Mouse (Mus musculus) embryonic fibroblast, embryonic 13.5 days (primary cell): ENCODE results near the gene Usp46. TPM values are rescaled to one million over a fixed set of nuclear protein-coding genes. Genes with fewer than 3 reads are reported as not detected.

ENCODE experiments used
- H3K27ac ChIP-seq: 2 replicates; pipeline ENCODE4 v1.5.1; 2012; ENCODE audit warnings: low read length, control low read depth, inconsistent platforms; ENCODE audit not compliant: insufficient read depth
- H3K4me1 ChIP-seq: 2 replicates; pipeline ENCODE4 v1.6.1; 2011; ENCODE audit warnings: low read length; ENCODE audit not compliant: control insufficient read depth, insufficient read depth
- H3K4me3 ChIP-seq: 2 replicates; pipeline ENCODE4 v1.5.1; 2011; ENCODE audit warnings: mild to moderate bottlenecking, control low read depth, low read length; ENCODE audit not compliant: insufficient read depth
- CTCF ChIP-seq: IDR thresholded peaks from 2 replicates; pipeline ENCODE4 v1.5.1; 2011; ENCODE audit warnings: mild to moderate bottlenecking, control low read depth, low read length, moderate library complexity, borderline replicate concordance; ENCODE audit not compliant: insufficient read depth
- POLR2A ChIP-seq: IDR thresholded peaks from 2 replicates; pipeline ENCODE4 v1.6.1; 2011; ENCODE audit warnings: low read depth, mild to moderate bottlenecking, control low read depth, low read length, moderate library complexity
- polyA plus RNA-seq: library from polyadenylated mRNA; stranded (reverse); fragments of >200 nt; gene quantifications from 2 replicates; pipeline ENCODE4 v1.2.4, GENCODE M21; 2011; ENCODE audit warnings: low read depth; ENCODE audit not compliant: missing spikeins, insufficient read length

Usp46 gene
- polyA plus RNA-seq, 1 experiment = 30.6 TPM

- no peak overlapping the region for H3K27ac ChIP-seq
- no peak overlapping the region for H3K4me3 ChIP-seq
- no peaks in the 10 kb centered on the region for H3K4me1 ChIP-seq
- no peak for TF ChIP-seq POLR2A
- no peak for TF ChIP-seq CTCF
Measured at GRCm38 (mm10) chr5:74061408-74062047, 6.7 kb downstream of the Usp46 start.

- no peak overlapping the region for H3K4me3 ChIP-seq
- H3K4me1 ChIP-seq = peaks cover 8% of the 10 kb centered on the region; the same call in 1 of the 2 replicates
- peak overlapping the region; percentile 26 for H3K27ac ChIP-seq
- no peak for TF ChIP-seq CTCF
- no peak for TF ChIP-seq POLR2A
Measured at GRCm38 (mm10) chr5:74052171-74052909, 15.9 kb downstream of the Usp46 start.

GRCm38 (mm10) chr5:74051394-74052170 lies 16.6 kb downstream of the Usp46 start:
- Histone ChIP-seq H3K27ac (peak overlapping the region; percentile 59), H3K4me1 (peaks cover 8% of the 10 kb centered on the region; the same call in 1 of the 2 replicates), H3K4me3 (no peak overlapping the region)
- no peak for TF ChIP-seq CTCF
- TF ChIP-seq POLR2A = no peak

DNA sequence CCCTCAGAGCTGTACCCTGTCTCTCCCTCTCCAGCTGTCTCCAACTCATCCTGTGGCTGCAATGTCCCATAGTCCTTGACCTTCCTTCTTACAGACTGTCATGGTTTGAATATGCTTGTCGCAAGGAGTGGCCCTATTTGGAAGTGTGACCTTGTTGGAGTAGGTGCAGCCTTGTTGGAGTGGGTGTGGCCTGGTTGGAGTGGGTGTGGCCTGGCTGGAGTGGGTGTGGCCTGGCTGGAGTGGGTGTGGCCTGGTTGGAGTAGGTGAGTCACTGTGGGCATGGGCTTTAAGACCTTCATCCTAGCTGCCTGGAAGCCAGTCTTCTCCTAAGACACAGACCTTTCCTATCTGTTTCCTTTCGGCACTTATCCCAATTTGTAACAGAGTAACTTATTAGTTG lies 17.3 kb downstream of the Usp46 start:
- TF ChIP-seq CTCF (no peak), POLR2A (no peak)
- H3K4me1 ChIP-seq = peaks cover 8% of the 10 kb centered on the region
- H3K27ac ChIP-seq = peak overlapping the region; percentile 59
- H3K4me3 ChIP-seq = no peak overlapping the region

DNA sequence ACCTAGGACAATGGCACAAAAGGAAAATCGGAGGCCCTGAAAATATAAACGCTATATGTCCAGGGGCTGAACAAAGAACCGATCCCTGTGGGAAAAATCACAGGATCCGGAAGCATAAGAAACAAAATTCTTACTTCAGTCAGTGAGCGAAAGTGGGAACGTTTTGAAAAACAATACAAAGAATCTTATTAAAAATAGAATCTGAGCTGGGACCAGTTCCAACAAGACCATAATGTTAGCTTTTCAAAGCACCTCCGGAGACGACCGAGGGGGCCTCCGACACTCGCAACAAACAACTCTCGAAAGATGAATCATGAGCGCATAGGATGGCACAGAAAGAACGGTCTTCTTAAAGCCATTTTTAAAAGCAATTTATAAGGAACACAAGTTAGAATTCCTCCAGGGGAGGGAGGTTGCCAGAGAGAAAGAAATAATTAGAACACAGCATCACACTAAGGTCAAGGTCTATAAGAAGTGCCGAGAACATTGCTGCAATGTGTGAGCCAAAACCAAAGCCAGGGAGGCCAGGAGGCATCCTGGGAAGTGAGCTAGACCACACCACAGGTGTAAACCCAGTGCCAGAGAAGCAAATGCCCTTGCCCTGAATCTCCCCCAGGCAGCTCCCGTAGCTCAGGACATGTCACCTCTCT lies 19.3 kb downstream of the Usp46 start:
- Histone ChIP-seq H3K4me1 (peaks cover 8% of the 10 kb centered on the region), H3K27ac (no peak overlapping the region), H3K4me3 (no peak overlapping the region)
- TF ChIP-seq POLR2A (no peak), CTCF (no peak)

- TF ChIP-seq CTCF (no peak), POLR2A (no peak)
- no peak overlapping the region for H3K4me3 ChIP-seq
- H3K4me1 ChIP-seq = peaks cover 4% of the 10 kb centered on the region
- H3K27ac ChIP-seq = no peak overlapping the region
Measured at GRCm38 (mm10) chr5:74044591-74044990, 23.6 kb downstream of the Usp46 start.

DNA sequence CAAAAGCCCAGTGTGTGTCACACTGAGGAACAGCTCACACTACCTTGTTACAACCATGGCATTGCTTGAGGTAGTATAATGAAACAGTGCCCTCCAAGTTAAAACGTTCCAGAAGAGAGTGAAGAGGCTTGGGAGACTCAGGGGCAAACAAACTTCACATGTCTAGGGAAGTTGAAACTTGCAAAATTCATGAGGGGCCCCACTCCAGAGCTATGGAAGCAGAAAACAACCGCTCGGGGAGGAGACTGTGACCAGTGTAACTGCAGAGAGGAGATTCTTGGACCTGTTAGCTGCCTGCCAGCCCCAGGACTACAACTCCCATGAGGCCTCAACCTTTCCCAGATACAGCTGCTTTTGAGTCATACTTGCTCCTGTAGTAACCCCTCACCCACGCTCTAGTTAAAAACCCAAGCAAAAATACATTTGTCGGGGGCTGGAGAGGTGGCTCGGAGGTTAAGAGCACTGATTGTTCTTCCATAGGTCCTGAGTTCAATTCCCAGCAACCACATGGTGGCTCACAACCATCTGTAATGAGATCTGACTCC lies 25.4 kb downstream of the Usp46 start:
- Histone ChIP-seq H3K4me1 (peaks cover 4% of the 10 kb centered on the region), H3K27ac (no peak overlapping the region)
- TF ChIP-seq CTCF (no peak), POLR2A (no peak)

GRCm38 (mm10) chr5:74040541-74040940 lies 27.7 kb downstream of the Usp46 start:
- H3K27ac ChIP-seq = no peak overlapping the region
- no peak overlapping the region for H3K4me3 ChIP-seq
- peaks cover 4% of the 10 kb centered on the region for H3K4me1 ChIP-seq
- TF ChIP-seq CTCF (no peak), POLR2A (no peak)

More for the DNA sequence above, 25.4 kb downstream of the Usp46 start:
- no peak overlapping the region for H3K4me3 ChIP-seq

DNA sequence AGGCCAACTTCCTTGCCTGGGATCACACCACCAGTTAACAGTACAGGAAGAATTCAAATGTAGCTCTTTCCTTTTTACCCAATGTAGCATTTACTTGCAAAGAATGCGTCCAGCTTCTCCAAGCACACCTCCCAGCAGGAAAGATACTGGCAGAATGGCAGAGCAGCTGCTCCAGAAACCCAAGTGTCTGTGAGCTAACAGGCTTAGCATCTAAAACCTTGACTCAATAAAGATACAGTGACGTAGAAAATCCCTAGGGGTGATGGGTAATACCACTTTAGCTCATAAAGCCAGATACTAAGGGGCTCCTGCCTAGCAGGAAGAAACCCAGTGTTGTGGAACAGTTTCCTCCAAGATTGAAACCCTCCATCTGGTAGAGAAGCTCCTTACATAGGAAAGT lies 32.8 kb downstream of the Usp46 start:
- TF ChIP-seq POLR2A = no peak
- no peak for TF ChIP-seq CTCF
- Histone ChIP-seq H3K4me3 (no peak overlapping the region), H3K4me1 (no peaks in the 10 kb centered on the region), H3K27ac (no peak overlapping the region)
